Mouse (Mus musculus): ENCODE measurements around the gene Rab40c. TPM values are rescaled to one million over a fixed set of nuclear protein-coding genes. Genes with fewer than 3 reads are reported as not detected.

Rab40c gene
- polyA plus RNA-seq, 1 experiment from 2014 or later = 24.4 TPM

GRCm38 (mm10) chr17:25865288-25865687 is 54.2 kb downstream of the Rab40c start:
- Histone ChIP-seq H3K4me3 (0 out of 2 replicates have a peak overlapping the region, but pooled peaks have one; percentile 1), H3K27me3 (ENCODE audit: insufficient read depth, poor library complexity, severe bottlenecking) (no peaks in the 10 kb centered on the region), H3K4me1 (peaks cover 57% of the 10 kb centered on the region), H3K27ac (0 out of 2 replicates have a peak overlapping the region, but pooled peaks have one; percentile 6), H3K9me3 (no peaks in the 10 kb centered on the region), H3K36me3 (peaks cover 36% of the 10 kb centered on the region)
- no peak for DNase-seq (ENCODE audit: low spot score)
- WGBS = 87% methylated on average over 11 of the region's 11 CpGs

DNA sequence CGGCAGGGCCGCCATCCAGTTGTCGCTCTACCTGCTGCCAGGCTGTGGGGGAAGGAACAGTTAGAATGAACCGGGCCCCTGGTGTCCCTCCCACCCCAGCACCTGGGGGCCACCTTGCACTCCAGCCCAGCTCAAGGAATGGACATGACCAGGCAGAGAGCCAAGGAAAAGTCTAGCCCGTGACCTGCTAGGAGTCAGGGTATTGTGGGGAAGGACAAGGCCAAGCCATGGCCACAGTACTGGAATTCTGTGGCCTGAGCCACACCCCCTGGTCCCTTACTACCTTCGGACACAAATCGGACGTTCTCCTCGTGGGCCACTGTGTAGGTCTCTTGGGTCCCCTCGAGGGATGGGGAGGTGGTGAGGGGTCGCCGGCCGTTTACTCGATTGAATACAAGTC is 55.2 kb downstream of the Rab40c start:
- Histone ChIP-seq H3K4me3 (no peak overlapping the region), H3K4me1 (peaks cover 64% of the 10 kb centered on the region), H3K9me3 (no peaks in the 10 kb centered on the region), H3K27me3 (ENCODE audit: insufficient read depth, poor library complexity, severe bottlenecking) (no peaks in the 10 kb centered on the region), H3K27ac (no peak overlapping the region), H3K36me3 (peaks cover 36% of the 10 kb centered on the region)
- WGBS = 92% methylated on average over 14 of the region's 14 CpGs
- no peak for DNase-seq (ENCODE audit: low spot score)

- H3K27me3 ChIP-seq (ENCODE audit: insufficient read depth, poor library complexity, severe bottlenecking) = no peaks in the 10 kb centered on the region
- no peak overlapping the region for H3K4me3 ChIP-seq
- DNase-seq (ENCODE audit: low spot score) = no peak
- peaks cover 36% of the 10 kb centered on the region for H3K36me3 ChIP-seq
- WGBS = 88% methylated on average over 6 of the region's 6 CpGs
- H3K9me3 ChIP-seq = no peaks in the 10 kb centered on the region
- no peak overlapping the region for H3K27ac ChIP-seq
- H3K4me1 ChIP-seq = peaks cover 58% of the 10 kb centered on the region
Measured at GRCm38 (mm10) chr17:25863681-25864080, 55.8 kb downstream of the Rab40c start.

DNA sequence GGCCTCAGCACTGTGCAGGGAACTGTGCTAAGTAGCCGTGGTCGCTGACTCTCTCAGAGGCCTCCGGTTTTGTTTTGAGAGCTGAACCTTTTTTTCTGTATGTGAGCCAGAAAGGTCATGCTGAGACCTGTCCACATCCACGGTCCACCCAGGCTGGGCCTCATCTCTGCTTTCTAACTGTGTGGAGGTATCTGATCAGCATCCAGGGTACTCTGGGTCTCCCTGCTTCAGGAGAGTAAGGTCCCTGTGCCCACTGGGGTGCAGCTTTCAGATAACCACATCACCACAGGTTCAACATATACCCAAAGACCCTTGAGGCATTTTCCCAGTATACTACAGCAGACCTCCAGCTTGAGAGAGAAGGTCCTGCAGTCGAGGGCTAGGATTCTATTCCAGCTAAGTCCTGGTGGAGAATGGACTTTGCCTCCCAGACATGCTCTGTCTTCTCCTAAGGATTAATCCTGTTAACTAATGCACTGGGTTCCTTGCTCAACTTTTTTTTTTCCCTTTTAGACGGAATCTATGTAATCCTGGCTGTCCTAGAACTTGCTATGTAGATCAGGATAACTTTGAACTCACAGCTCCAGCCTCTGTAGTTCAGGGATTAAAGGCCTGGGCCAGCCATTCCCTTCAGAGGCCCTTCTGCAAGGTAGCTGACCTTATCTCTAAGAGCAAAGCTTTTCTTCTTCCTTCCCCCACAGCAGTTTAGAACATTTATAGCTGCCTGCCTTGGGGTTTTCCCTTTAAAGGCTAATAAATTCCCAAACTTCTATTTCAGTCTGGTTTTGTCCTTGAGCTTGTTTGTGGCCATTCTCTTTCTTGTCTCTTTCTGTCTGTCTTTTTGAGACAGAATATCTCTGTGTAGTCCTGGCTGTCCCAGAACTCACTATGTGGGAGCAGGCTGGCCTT is 57.6 kb downstream of the Rab40c start:
- no peak for DNase-seq (ENCODE audit: low spot score)
- no peaks in the 10 kb centered on the region for H3K27me3 ChIP-seq (ENCODE audit: insufficient read depth, poor library complexity, severe bottlenecking)
- no peaks in the 10 kb centered on the region for H3K9me3 ChIP-seq
- WGBS = 13% methylated on average over 6 of the region's 6 CpGs
- peaks cover 41% of the 10 kb centered on the region for H3K4me1 ChIP-seq
- H3K27ac ChIP-seq = peak overlapping the region; percentile 92
- H3K4me3 ChIP-seq = peak overlapping the region; percentile 76
- H3K36me3 ChIP-seq = peaks cover 38% of the 10 kb centered on the region

- Histone ChIP-seq H3K36me3 (peaks cover 33% of the 10 kb centered on the region), H3K4me1 (peaks cover 32% of the 10 kb centered on the region), H3K4me3 (peak within 1 kb of the TSS; percentile 76), H3K27me3 (ENCODE audit: insufficient read depth, poor library complexity, severe bottlenecking) (no peaks in the 10 kb centered on the region), H3K9me3 (no peaks in the 10 kb centered on the region), H3K27ac (peak within 1 kb of the TSS; percentile 92)
- DNase-seq (ENCODE audit: low spot score) = peak; percentile 96
- 4% methylated on average over 65 of the region's 65 CpGs for WGBS
Measured at GRCm38 (mm10) chr17:25860832-25861703, 58.5 kb downstream of the Rab40c start, which contains the start of gene Wdr90. Wdr90 (minus strand) TSS chr17:25861501.

GRCm38 (mm10) chr17:25860229-25860628 is 59.3 kb downstream of the Rab40c start:
- 94% methylated on average over 6 of the region's 6 CpGs for WGBS
- H3K4me3 ChIP-seq = peak overlapping the region; percentile 76
- no peaks in the 10 kb centered on the region for H3K27me3 ChIP-seq (ENCODE audit: insufficient read depth, poor library complexity, severe bottlenecking)
- peaks cover 28% of the 10 kb centered on the region for H3K4me1 ChIP-seq
- no peaks in the 10 kb centered on the region for H3K9me3 ChIP-seq
- no peak overlapping the region for H3K27ac ChIP-seq
- DNase-seq (ENCODE audit: low spot score) = no peak
- peaks cover 32% of the 10 kb centered on the region for H3K36me3 ChIP-seq

- under 1% methylated on average over 21 of the region's 21 CpGs for WGBS
- Histone ChIP-seq H3K36me3 (peaks cover 77% of the 10 kb centered on the region), H3K27me3 (ENCODE audit: insufficient read depth, poor library complexity, severe bottlenecking) (no peaks in the 10 kb centered on the region), H3K4me1 (peaks cover 32% of the 10 kb centered on the region), H3K9me3 (no peaks in the 10 kb centered on the region), H3K27ac (peak within 1 kb of the TSS; percentile 96), H3K4me3 (peak within 1 kb of the TSS; percentile 89)
- peak; percentile 97 for DNase-seq (ENCODE audit: low spot score)
Measured at GRCm38 (mm10) chr17:25844396-25844901, 75.1 kb downstream of the Rab40c start, which contains the start of gene Rhot2. Rhot2 (minus strand) TSS chr17:25844851.

GRCm38 (mm10) chr17:25843636-25844395 is 75.7 kb downstream of the Rab40c start:
- Histone ChIP-seq H3K9me3 (no peaks in the 10 kb centered on the region), H3K27me3 (ENCODE audit: insufficient read depth, poor library complexity, severe bottlenecking) (no peaks in the 10 kb centered on the region), H3K36me3 (peaks cover 77% of the 10 kb centered on the region), H3K27ac (peak overlapping the region; percentile 96), H3K4me3 (peak overlapping the region; percentile 89), H3K4me1 (peaks cover 36% of the 10 kb centered on the region)
- 3% methylated on average over 38 of the region's 38 CpGs for WGBS
- no peak for DNase-seq (ENCODE audit: low spot score)

DNA sequence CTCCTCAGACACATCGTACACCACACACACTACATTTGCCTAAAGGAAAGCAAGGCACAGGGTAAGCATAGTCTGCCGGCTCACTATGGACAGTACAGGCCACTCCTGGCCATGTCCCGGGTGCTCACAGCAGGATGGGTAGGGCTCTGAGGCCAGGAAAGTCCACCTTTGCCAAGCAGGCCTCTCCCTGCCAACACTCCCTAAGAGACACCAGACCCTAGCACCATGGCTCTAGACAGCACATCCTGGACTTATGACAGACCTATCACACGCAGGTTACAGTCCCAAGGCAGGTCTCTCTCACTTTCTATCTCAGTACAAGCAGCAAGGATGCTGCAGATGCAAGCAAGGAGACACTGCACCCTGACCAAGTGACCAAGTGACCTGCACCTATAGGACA is 76.4 kb downstream of the Rab40c start:
- peaks cover 37% of the 10 kb centered on the region for H3K4me1 ChIP-seq
- H3K36me3 ChIP-seq = peaks cover 77% of the 10 kb centered on the region
- WGBS = 88% methylated on average over 4 of the region's 4 CpGs
- no peaks in the 10 kb centered on the region for H3K9me3 ChIP-seq
- peak overlapping the region; percentile 89 for H3K4me3 ChIP-seq
- H3K27ac ChIP-seq = peak overlapping the region; percentile 96
- H3K27me3 ChIP-seq (ENCODE audit: insufficient read depth, poor library complexity, severe bottlenecking) = no peaks in the 10 kb centered on the region
- no peak for DNase-seq (ENCODE audit: low spot score)

- Histone ChIP-seq H3K9me3 (no peaks in the 10 kb centered on the region), H3K27me3 (ENCODE audit: insufficient read depth, poor library complexity, severe bottlenecking) (no peaks in the 10 kb centered on the region), H3K4me3 (no peak overlapping the region), H3K4me1 (peaks cover 43% of the 10 kb centered on the region), H3K36me3 (peaks cover 76% of the 10 kb centered on the region), H3K27ac (no peak overlapping the region)
- 88% methylated on average over 3 of the region's 3 CpGs for WGBS
- no peak for DNase-seq (ENCODE audit: low spot score)
Measured at GRCm38 (mm10) chr17:25842509-25842908, 77.0 kb downstream of the Rab40c start.

DNA sequence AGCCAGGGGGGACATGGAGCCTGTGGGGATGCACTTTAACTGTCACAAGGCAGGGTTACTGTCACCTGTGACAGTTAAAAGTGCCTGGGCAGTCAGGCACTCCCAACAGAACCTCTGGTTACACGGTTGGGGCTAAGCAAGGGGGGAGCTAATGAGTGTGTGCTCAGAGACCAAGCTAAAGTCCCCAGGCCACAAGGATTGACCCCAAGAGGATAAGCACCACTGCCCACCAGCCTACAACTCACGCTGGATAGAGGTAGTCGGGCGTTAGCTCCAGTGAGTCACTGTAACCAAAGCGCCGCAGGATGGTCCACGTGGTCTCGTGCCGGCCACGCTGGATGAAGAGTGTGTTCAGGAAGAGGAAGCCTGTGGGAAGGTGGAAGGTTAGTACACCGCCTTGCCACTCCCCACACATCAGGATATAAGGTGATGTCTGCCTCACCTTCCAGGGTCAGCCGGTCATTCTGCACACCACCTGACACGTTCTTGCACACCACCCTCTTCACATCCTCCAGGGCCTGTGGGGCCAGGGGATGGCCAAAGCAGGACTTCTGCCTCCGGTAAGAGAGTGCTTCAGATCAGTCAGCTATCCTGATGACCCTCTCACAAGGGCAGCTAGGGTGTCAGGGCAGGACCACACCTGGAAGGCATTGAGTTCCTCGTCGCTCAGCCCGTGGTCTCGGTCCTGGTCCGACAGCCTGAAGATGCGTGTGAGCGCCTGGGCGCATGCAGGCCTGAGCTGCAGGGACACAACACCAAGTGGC is 78.2 kb downstream of the Rab40c start, which contains the start of gene Gm20683:
TSS of gene Gm20683 (minus strand) at position 647 of the 764 bp plus-strand sequence.
- Histone ChIP-seq H3K27ac (no peak within 1 kb of the TSS), H3K36me3 (peaks cover 67% of the 10 kb centered on the region), H3K9me3 (no peaks in the 10 kb centered on the region), H3K27me3 (ENCODE audit: insufficient read depth, poor library complexity, severe bottlenecking) (no peaks in the 10 kb centered on the region), H3K4me3 (no peak within 1 kb of the TSS), H3K4me1 (peaks cover 55% of the 10 kb centered on the region)
- 95% methylated on average over 22 of the region's 22 CpGs for WGBS
- no peak for DNase-seq (ENCODE audit: low spot score)
